Mouse (Mus musculus) forebrain, embryonic 13.5 days (tissue): ENCODE results near the gene Slc7a15. TPM values are rescaled to one million over a fixed set of nuclear protein-coding genes. Genes with fewer than 3 reads are reported as not detected.

Experiments used
- ATAC-seq: fragments of 200-750 bp; cut with Nextera tagmentation; 2 replicates; pipeline ENCODE4 v1.8.0; 2017
- H3K27ac ChIP-seq: fragments of 300-500 bp; sonication (generic); 2 replicates; pipeline ENCODE4 v1.5.1; 2015; ENCODE audit warnings: inconsistent platforms, mild to moderate bottlenecking, moderate library complexity
- H3K27me3 ChIP-seq: fragments of 300-500 bp; sonication (generic); 2 replicates; pipeline ENCODE4 v1.6.1; 2015; ENCODE audit warnings: mild to moderate bottlenecking, inconsistent platforms
- H3K36me3 ChIP-seq: fragments of 300-500 bp; sonication (generic); 2 replicates; pipeline ENCODE4 v1.6.1; 2015; ENCODE audit warnings: mild to moderate bottlenecking, inconsistent platforms; ENCODE audit not compliant: poor library complexity, severe bottlenecking
- H3K4me1 ChIP-seq: fragments of 300-500 bp; sonication (generic); 2 replicates; pipeline ENCODE4 v1.6.1; 2015; ENCODE audit warnings: inconsistent platforms
- H3K4me2 ChIP-seq: fragments of 300-500 bp; sonication (generic); 2 replicates; pipeline ENCODE4 v1.6.1; 2015; ENCODE audit warnings: inconsistent platforms, mild to moderate bottlenecking, moderate library complexity
- H3K4me3 ChIP-seq: fragments of 300-500 bp; sonication (generic); 2 replicates; pipeline ENCODE4 v1.5.1; 2015; ENCODE audit warnings: mild to moderate bottlenecking, inconsistent platforms
- H3K9ac ChIP-seq: fragments of 300-500 bp; sonication (generic); 2 replicates; pipeline ENCODE4 v1.6.1; 2015; ENCODE audit warnings: mild to moderate bottlenecking, inconsistent platforms
- H3K9me3 ChIP-seq: fragments of 300-500 bp; sonication (generic); replicated peaks from 2 replicates; pipeline ENCODE4 v1.6.1; 2016; ENCODE audit warnings: inconsistent platforms
- WGBS: fragments of 180-500 bp; shearing (Covaris S2); methylation state at CpG from one replicate; pipeline ENCODE4 v1.1.7; 2015; 5-methylcytosine and 5-hydroxymethylcytosine counted together
- polyA plus RNA-seq: library from polyadenylated mRNA; unstranded; fragments of >200 nt; fragmentation: Nextera tagmentation; extraction: Ambion mirVana; gene quantifications from 2 replicates; pipeline ENCODE4 v1.2.1, GENCODE M21; 2015

Gene Slc7a15
- polyA plus RNA-seq, 1 experiment from 2014 or later, result not detected

DNA sequence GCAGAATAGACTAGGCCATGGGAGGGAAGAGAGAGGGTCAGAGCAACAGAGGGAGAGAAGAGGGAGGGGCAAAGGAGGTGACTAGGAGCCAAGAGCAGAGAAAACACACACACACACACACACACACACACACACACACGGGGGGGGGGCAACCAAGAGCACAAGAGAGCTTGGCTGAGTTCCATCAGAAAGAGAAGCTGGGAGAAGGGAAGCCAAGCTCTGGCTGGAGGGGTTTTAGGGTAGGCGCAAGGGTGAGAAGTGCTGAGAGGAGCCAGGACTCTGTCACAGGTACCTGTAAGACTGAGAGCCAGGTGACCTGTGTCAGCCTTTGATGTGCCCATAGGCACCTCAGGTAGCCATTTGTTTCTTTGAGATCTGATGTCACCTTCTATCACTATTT, 76.2 kb downstream of the Slc7a15 start:
- no peak for ATAC-seq
- Histone ChIP-seq H3K4me1 (no peaks in the 10 kb centered on the region), H3K27ac (no peak overlapping the region), H3K9ac (no peak overlapping the region), H3K36me3 (no peaks in the 10 kb centered on the region), H3K27me3 (no peaks in the 10 kb centered on the region), H3K9me3 (no peaks in the 10 kb centered on the region), H3K4me3 (no peak overlapping the region), H3K4me2 (no peak overlapping the region)
- WGBS, result 75% methylated on average over 2 of the region's 2 CpGs

DNA sequence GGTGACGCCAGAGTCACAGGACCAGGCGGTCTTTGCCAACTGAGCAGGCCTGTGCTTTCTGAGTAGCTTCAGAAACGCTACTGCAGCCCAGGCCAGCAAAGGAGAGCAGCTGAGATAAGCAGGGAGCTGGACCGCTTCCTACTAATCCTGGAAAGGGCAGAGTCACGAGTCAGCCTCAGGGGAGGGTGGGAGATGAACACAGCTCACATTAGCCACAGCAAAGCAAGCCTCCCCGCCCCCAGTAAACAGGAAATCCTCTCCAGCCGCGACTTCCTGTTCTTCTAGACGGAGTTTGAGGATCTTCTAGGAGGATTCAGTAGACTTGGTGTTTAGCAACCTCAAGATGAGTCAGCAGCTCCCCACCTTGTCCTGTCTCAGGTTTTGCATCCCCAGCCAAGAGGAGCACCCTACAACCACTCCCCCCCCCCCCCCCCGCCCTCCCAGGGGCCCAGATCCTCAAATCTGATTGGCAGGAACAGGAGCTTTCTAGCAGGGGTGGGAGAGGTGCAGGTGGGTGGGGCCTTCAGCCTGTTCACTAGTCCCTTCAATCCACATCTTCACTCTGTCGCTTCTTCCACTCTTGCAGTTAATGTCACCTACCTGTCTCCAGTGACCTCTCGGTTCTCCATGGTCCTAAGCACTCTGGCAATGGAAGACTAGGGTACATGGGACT, 77.4 kb downstream of the Slc7a15 start:
- Histone ChIP-seq H3K27ac (no peak overlapping the region), H3K4me2 (no peak overlapping the region), H3K27me3 (no peaks in the 10 kb centered on the region), H3K36me3 (no peaks in the 10 kb centered on the region), H3K9me3 (no peaks in the 10 kb centered on the region), H3K4me1 (no peaks in the 10 kb centered on the region), H3K9ac (no peak overlapping the region), H3K4me3 (no peak overlapping the region)
- 55% methylated on average over 11 of the region's 12 CpGs for WGBS
- no peak for ATAC-seq

DNA sequence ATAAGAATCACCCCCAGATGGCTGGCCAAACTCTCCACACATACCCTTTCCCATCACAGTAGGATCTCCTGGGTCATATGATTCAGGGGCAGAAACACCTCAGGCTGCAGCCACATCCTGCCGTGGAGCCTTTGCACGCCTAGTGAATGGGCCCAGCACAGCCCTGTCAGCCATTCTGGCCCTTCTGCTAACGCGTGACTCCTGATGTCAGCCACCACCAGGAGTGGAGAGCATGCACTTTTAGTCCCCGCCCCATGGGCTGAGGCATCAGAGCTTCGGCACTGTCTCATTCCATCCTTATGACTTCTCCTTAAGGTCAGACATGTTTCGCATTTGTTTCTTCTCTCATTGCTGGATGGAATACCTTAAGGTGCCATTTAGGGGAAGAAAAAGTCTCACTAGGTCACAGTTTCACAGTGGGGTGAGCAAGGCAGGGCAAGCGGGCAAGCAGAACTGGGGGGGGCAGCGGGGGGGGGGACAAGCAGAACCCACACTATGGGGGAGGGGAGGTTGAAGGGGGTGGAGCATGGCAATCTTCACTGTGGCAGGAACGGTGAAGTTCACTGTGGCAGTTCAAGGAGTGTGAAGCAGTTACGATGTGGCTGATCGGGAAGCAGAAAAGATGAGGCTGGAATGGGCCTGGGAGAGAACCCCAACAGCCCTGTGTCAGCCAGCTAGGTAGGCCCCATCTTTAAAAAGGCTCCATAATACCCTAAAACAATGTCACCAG, 79.3 kb downstream of the Slc7a15 start:
- ATAC-seq, result no peak
- Histone ChIP-seq H3K4me3 (no peak overlapping the region), H3K9ac (no peak overlapping the region), H3K9me3 (no peaks in the 10 kb centered on the region), H3K27me3 (no peaks in the 10 kb centered on the region), H3K4me1 (no peaks in the 10 kb centered on the region), H3K36me3 (no peaks in the 10 kb centered on the region), H3K27ac (no peak overlapping the region), H3K4me2 (no peak overlapping the region)
- WGBS, result 71% methylated on average over 12 of the region's 12 CpGs

DNA sequence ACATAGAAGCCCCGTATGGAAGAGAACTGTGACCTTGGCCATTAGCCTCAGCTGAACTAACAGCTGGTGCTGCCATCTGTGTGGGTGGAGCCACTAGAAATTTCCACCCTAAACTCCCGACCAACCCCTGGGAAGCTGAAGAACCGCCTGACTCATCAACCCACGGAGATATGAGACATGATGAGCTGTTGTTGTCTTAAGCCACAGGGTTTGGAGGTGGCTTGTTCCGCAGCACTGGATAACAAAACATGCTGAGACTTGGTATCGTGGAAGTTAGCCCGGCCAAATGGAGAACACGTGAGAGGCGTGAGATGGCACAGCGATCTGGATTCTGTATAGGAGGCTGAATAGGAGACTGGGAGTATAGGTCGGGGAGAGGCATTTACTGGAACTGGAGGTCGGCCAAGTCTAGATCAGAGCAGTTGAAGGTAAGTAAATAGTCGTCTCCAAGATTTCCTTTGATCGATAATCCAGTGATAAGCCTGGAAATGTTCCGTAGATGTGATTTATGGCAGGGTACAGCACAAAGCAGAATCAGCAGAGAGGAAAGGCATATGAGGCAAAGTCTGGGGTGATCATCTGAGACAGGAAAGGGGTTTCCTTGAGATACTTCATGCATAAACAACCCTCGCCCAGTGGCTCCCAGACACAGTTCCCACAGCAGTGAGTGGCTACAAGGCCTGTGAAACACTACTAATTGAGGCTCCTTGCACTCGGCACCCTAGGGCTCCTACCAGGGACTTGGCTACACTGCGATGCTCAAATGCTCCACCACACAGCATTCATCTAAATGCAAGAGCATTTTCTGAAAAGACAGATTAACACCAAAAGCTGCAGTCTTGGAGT, 87.6 kb downstream of the Slc7a15 start:
- H3K9me3 ChIP-seq, result no peaks in the 10 kb centered on the region
- H3K9ac ChIP-seq, result no peak overlapping the region
- WGBS, result 83% methylated on average over 18 of the region's 18 CpGs
- no peak overlapping the region for H3K4me2 ChIP-seq
- no peaks in the 10 kb centered on the region for H3K27me3 ChIP-seq
- no peak overlapping the region for H3K4me3 ChIP-seq
- no peaks in the 10 kb centered on the region for H3K4me1 ChIP-seq
- H3K36me3 ChIP-seq, result no peaks in the 10 kb centered on the region
- no peak for ATAC-seq
- H3K27ac ChIP-seq, result no peak overlapping the region

DNA sequence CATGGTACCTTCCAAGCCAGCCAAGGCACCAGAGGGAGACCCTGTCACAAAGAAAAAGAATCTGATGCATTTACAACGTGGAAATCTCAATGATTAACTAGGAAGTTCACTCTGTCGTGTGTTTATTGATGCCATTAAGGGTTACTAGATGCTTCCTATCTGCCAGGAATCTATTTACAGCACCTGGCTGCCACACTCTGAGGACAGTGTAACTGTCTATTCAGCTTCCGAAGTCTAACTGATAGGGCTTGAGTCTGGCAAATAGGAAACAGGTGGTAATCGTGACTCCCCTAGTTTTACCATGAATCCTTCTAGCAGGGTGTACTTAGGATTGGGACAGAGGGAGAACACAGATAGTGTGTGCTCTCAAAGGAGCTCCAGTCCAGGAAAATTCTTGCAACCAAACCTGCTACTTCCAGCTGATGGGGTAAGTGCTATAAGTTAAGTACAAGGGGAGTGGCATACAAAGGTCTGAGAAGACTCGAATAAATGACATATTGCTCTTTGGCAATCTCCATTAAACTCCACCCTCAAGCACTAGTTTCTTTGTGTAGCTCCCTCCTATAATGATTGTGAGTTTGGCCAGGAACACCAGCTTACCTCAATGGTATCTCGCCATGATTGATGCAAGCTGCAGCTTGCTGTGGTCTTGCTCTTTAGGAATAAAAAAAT, 88.4 kb downstream of the Slc7a15 start:
- no peak overlapping the region for H3K9ac ChIP-seq

DNA sequence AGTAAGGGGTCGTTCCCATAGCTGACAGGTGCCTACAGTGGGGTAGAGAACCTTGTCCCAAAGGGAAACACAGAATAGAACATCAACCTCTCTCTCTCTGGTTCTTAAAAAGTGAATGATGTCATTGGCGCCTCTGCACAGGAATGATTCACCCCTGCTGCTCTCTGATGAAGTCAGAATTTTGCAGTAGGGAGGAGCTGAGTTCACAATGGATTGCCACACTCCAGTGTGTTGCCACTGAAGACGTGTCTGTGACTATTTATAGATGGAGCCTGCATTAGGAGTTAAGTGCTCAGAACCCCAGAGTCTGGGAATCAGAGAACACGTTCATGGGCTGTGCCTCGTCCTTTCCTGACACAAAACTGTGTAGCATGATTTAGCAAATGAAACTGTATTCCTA, 89.2 kb downstream of the Slc7a15 start:
- no peak overlapping the region for H3K27ac ChIP-seq
- H3K9ac ChIP-seq, result no peak overlapping the region
- ATAC-seq, result no peak
- WGBS, result 70% methylated on average over 5 of the region's 5 CpGs
- no peaks in the 10 kb centered on the region for H3K9me3 ChIP-seq
- H3K4me2 ChIP-seq, result no peak overlapping the region
- no peak overlapping the region for H3K4me3 ChIP-seq
- H3K36me3 ChIP-seq, result no peaks in the 10 kb centered on the region
- H3K27me3 ChIP-seq, result no peaks in the 10 kb centered on the region
- no peaks in the 10 kb centered on the region for H3K4me1 ChIP-seq

More for the DNA sequence above, 88.4 kb downstream of the Slc7a15 start:
- H3K4me3 ChIP-seq, result no peak overlapping the region
- no peaks in the 10 kb centered on the region for H3K27me3 ChIP-seq
- ATAC-seq, result no peak
- 84% methylated on average over 6 of the region's 6 CpGs for WGBS
- no peak overlapping the region for H3K4me2 ChIP-seq
- H3K36me3 ChIP-seq, result no peaks in the 10 kb centered on the region
- H3K9me3 ChIP-seq, result no peaks in the 10 kb centered on the region
- no peak overlapping the region for H3K27ac ChIP-seq
- H3K4me1 ChIP-seq, result no peaks in the 10 kb centered on the region

DNA sequence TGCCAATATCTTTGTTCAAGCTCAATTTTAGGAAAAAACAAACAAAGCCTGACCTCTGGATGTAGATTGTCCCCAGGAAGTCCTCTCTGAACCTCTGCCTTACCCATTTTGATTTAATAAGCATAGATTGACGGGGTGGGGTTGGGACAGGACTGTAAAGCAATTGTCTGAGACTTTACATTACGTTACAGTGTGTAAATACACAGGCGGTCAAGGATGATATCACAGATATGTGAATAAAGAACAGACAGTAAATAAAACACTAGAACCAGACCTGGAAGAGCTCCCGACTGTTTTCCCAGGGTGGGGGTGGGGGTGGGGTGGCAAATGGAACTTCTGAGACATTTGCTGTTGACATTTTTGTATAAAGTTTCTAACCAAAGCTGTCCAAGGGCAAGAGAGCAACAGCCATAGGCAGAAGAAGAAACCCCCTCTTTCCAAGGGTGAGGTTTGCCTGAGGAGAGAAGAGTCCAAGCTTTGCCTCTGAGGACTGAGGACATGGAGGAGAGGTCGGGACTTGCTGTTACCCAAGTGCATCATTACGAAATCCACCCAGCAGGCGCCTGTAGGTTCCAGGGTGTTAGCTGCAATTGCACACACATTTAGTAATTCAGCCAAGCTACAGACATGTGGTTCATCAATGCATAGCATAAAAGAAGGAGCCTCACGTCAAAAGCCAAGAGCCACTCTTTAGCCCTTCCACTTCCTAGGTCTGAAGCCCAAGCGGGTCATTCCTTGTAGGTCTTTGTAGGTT, 91.7 kb downstream of the Slc7a15 start:
- 81% methylated on average over 9 of the region's 9 CpGs for WGBS
- Histone ChIP-seq H3K9ac (no peak overlapping the region), H3K36me3 (no peaks in the 10 kb centered on the region), H3K4me3 (no peak overlapping the region), H3K9me3 (no peaks in the 10 kb centered on the region), H3K27ac (no peak overlapping the region), H3K27me3 (no peaks in the 10 kb centered on the region), H3K4me2 (no peak overlapping the region), H3K4me1 (no peaks in the 10 kb centered on the region)
- ATAC-seq, result no peak

DNA sequence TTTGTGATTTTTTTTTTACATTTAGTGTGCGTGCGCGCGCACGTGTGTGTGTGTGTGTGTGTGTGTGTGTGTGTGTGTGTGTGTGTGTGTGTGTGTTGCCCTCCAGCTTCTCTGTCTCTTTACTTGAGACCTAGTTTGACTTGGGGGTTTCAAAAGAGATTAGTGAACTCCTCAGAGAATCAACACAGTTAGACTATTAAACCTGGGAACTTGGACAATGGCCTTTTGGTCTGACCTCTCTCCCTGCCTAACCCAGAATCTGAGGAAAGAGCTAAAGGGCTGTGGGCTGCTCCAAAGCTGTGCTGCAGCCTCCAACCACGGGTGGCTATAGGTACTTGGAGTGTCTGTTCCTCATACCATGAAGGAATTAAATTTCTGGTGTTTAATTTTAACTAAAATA, 94.7 kb downstream of the Slc7a15 start:
- 87% methylated on average over 6 of the region's 6 CpGs for WGBS
- H3K27me3 ChIP-seq, result no peaks in the 10 kb centered on the region
- no peak overlapping the region for H3K9ac ChIP-seq
- no peak for ATAC-seq
- H3K4me1 ChIP-seq, result peaks cover 13% of the 10 kb centered on the region
- H3K36me3 ChIP-seq, result no peaks in the 10 kb centered on the region
- H3K4me2 ChIP-seq, result no peak overlapping the region
- no peaks in the 10 kb centered on the region for H3K9me3 ChIP-seq
- H3K27ac ChIP-seq, result no peak overlapping the region
- no peak overlapping the region for H3K4me3 ChIP-seq

DNA sequence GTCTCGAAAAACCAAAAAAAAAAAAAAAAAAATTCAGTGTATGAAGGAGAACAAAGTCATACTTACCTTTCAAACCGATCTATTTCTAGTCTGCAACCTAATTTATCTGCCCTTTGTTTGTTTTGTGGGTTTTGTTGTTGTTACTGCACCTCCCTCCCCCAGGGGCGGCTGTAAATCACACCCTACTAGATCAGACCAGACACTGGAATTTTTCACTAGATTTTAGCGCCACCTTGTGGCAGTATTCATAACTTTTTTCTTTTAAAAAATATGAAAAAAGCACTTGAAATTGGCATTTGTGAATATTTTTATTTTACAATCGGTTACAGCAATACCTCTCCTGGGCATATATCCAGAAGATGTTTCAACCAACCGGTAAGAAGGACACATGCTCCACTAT, 96.3 kb downstream of the Slc7a15 start:
- H3K9ac ChIP-seq, result no peak overlapping the region
- 13% methylated on average over 6 of the region's 6 CpGs for WGBS
- ATAC-seq, result no peak
- no peak overlapping the region for H3K4me2 ChIP-seq
- H3K27ac ChIP-seq, result no peak overlapping the region
- H3K27me3 ChIP-seq, result no peaks in the 10 kb centered on the region
- H3K36me3 ChIP-seq, result no peaks in the 10 kb centered on the region
- H3K9me3 ChIP-seq, result no peaks in the 10 kb centered on the region
- peaks cover 24% of the 10 kb centered on the region for H3K4me1 ChIP-seq
- H3K4me3 ChIP-seq, result no peak overlapping the region

DNA sequence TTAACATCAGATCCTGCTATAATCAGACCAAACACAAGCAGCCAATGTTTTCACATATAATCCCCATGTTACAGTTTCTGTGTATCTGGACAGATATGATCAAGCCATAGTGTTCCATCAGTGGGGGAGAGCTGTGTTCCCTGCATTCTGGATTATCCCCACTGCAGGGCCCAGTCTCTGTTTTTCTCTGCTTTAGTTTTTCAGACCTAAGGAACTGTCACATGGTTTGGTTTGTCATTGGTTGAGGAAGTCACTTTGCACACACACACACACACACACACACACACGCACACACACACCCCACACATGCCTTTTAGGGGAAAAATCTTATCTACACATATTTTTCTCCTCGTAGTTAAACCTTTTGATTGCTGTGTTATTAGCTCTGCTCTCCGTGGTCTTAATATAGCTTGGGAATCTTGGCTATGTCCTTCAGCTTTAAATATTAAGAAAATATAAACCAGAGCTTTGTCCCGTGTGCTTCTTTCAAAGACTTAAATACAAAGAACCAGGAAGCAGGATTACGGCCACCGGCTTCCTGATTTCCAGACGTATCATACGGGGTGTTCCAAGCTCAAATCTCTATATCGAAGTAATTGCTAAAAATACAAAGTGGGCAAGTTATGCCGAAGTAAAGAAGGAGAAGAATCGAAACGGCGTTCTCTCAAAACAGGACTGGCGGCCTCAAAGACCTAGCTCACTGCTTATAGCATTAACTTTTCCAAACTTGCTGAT, 97.1 kb downstream of the Slc7a15 start:
- Histone ChIP-seq H3K4me3 (no peak overlapping the region), H3K9ac (no peak overlapping the region), H3K27ac (no peak overlapping the region)

More for the DNA sequence above, 97.1 kb downstream of the Slc7a15 start:
- ATAC-seq, result no peak
- Histone ChIP-seq H3K4me1 (peaks cover 33% of the 10 kb centered on the region), H3K4me2 (no peak overlapping the region), H3K9me3 (no peaks in the 10 kb centered on the region), H3K36me3 (no peaks in the 10 kb centered on the region), H3K27me3 (no peaks in the 10 kb centered on the region)
- 89% methylated on average over 14 of the region's 14 CpGs for WGBS
